Mouse (Mus musculus) liver, embryonic 14.5 days (tissue): ENCODE results near the gene Btg2. TPM values are rescaled to one million over a fixed set of nuclear protein-coding genes. Genes with fewer than 3 reads are reported as not detected.

Experiments
- ATAC-seq: fragments of 200-750 bp; cut with Nextera tagmentation; 2 replicates; pipeline ENCODE4 v1.8.0; 2017; ENCODE audit warnings: moderate number of reproducible peaks, mild to moderate bottlenecking, moderate library complexity; ENCODE audit not compliant: insufficient read depth
- DNase-seq, 3 experiments: peaks; one replicate each; pipeline ENCODE4 v3.0.0-alpha.2; 2012 to 2013; ENCODE audit warnings: low read depth in 3 of 3, low spot score in 3 of 3
- H3K27ac ChIP-seq: fragments of 300-500 bp; sonication (generic); 2 replicates; pipeline ENCODE4 v1.5.1; 2014; ENCODE audit warnings: moderate library complexity, mild to moderate bottlenecking, control low read depth, inconsistent platforms
- H3K27me3 ChIP-seq: fragments of 300-500 bp; sonication (generic); 2 replicates; pipeline ENCODE4 v1.6.1; 2014; ENCODE audit warnings: mild to moderate bottlenecking, low read length, moderate library complexity; ENCODE audit not compliant: control insufficient read depth, insufficient read depth
- H3K36me3 ChIP-seq: fragments of 300-500 bp; sonication (generic); replicated peaks from 2 replicates; pipeline ENCODE4 v1.6.1; 2014; ENCODE audit warnings: low read depth; ENCODE audit not compliant: control insufficient read depth, insufficient read depth
- H3K4me1 ChIP-seq, 2 experiments: fragments of 200-500 bp in 1 of 2; fragments of 300-500 bp in 1 of 2; sonication (generic) in 1 of 2; replicated peaks; 2 replicates each; pipeline ENCODE4 v1.6.1; 2012 to 2014; ENCODE audit warnings: antibody characterized with exemption in 1 of 2, inconsistent platforms in 1 of 2, low read length in 1 of 2; ENCODE audit not compliant: control insufficient read depth in 2 of 2, insufficient read depth in 2 of 2
- H3K4me2 ChIP-seq: fragments of 300-500 bp; sonication (generic); 2 replicates; pipeline ENCODE4 v1.6.1; 2014; ENCODE audit warnings: low read depth, mild to moderate bottlenecking, control low read depth, moderate library complexity
- H3K4me3 ChIP-seq, 2 experiments: fragments of 200-500 bp in 1 of 2; fragments of 300-500 bp in 1 of 2; sonication (generic) in 1 of 2; 2 replicates each; pipeline ENCODE4 v1.5.1; 2012 to 2014; ENCODE audit warnings: low read depth in 2 of 2, low read length in 2 of 2, mild to moderate bottlenecking in 2 of 2, control low read depth in 1 of 2, inconsistent platforms in 1 of 2, moderate library complexity in 1 of 2; ENCODE audit not compliant: insufficient read depth in 1 of 2
- H3K9ac ChIP-seq: fragments of 300-500 bp; sonication (generic); replicated peaks from 2 replicates; pipeline ENCODE4 v1.6.1; 2014; ENCODE audit warnings: mild to moderate bottlenecking, control low read depth, moderate library complexity
- H3K9me3 ChIP-seq: fragments of 300-500 bp; sonication (generic); 2 replicates; pipeline ENCODE4 v1.6.1; 2016; ENCODE audit warnings: low read length, mixed read lengths; ENCODE audit not compliant: control insufficient read depth
- CTCF ChIP-seq: IDR thresholded peaks from 2 replicates; pipeline ENCODE4 v1.5.1; 2016; ENCODE audit warnings: antibody characterized with exemption, low read depth, control low read depth
- EP300 ChIP-seq: IDR thresholded peaks from 2 replicates; pipeline ENCODE4 v1.6.1; 2016; ENCODE audit warnings: antibody characterized with exemption, low read depth
- whole genome bisulfite sequencing: fragments of 180-500 bp; shearing (Covaris S2); extraction: QIAGEN DNeasy Blood & Tissue Kit; methylation state at CpG from one replicate; pipeline ENCODE4 v1.1.7; 2014; ENCODE audit not compliant: insufficient replicate concordance; 5-methylcytosine and 5-hydroxymethylcytosine counted together
- polyA plus RNA-seq, 2 experiments: library from polyadenylated mRNA; depleted of rRNA in 1 of 2; stranded (reverse) in 1 of 2; unstranded in 1 of 2; fragments of >200 nt; fragmentation: Nextera tagmentation in 1 of 2; extraction: Ambion mirVana in 1 of 2; gene quantifications; 2 replicates each; pipeline versions ENCODE4 v1.2.1 to v1.2.3; 2012 to 2014

The Btg2 gene
- polyA plus RNA-seq, 2 experiments, result 45.3 to 78.2 TPM

- H3K36me3 ChIP-seq, result no peaks in the 10 kb centered on the region
- no peak for DNase-seq
- peaks cover 40% of the 10 kb centered on the region for H3K27me3 ChIP-seq
- ATAC-seq, result no peak
- peaks cover 56 to 71% of the 10 kb centered on the region in 2 experiments for H3K4me1 ChIP-seq
- no peak for TF ChIP-seq EP300
- no peak for TF ChIP-seq CTCF
- no peaks in the 10 kb centered on the region for H3K9me3 ChIP-seq
- peak overlapping the region; percentile 45 for H3K4me2 ChIP-seq
- no peak overlapping the region; the same call in 1 of the 2 replicates for H3K27ac ChIP-seq
- peak overlapping the region in 1 of 2 experiments; percentile 30; a peak in 1 of 4 replicates for H3K4me3 ChIP-seq
- peak overlapping the region; percentile 2 for H3K9ac ChIP-seq
- WGBS, result 5% methylated on average over 33 of the region's 33 CpGs
Observed at GRCm38 (mm10) chr1:134063086-134063772, 15.7 kb downstream of the Btg2 start.

DNA sequence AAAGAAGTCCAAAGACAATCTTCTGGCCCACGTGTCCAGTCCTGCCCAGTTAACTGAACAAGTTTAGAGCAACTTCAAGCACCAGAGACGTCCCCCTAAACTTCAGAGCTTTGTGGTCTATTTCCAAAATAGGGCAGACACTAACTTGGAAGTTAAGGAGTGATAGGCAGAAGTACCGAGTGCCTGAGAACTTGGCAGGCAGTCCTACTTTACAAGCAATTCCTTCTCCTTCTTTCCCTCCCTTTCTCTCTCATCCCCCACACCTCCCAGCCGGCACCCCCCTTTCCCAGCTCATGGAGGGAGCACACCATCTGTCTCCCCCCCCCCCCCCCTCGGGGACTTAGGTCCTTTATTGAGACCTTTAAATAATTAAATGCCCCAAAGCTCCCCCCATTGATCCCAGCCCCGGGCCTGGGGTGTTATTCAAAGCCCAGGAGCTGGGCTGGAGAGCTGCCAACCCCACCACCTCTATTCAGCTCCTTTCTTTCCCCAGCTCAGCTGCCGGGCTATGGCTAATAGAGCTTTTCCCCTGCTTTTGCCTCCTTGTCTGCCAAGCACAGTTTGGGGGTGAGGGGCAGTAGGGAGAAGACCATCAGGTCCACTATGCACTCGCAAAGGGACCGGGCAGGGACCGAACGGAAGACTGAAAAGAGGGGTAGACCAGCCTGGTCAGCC, 16.4 kb downstream of the Btg2 start:
- no peaks in the 10 kb centered on the region for H3K36me3 ChIP-seq
- no peaks in the 10 kb centered on the region for H3K9me3 ChIP-seq
- no peak for TF ChIP-seq CTCF
- no peak for TF ChIP-seq EP300
- no peak overlapping the region; the same call in 1 of the 2 replicates for H3K9ac ChIP-seq
- 24% methylated on average over 11 of the region's 11 CpGs for WGBS
- peak overlapping the region in 1 of 2 experiments; percentile 20; a peak in 1 of 4 replicates for H3K4me3 ChIP-seq
- DNase-seq (no peak), ATAC-seq (no peak)
- no peak overlapping the region for H3K27ac ChIP-seq
- H3K27me3 ChIP-seq, result peaks cover 40% of the 10 kb centered on the region
- peak overlapping the region; percentile 45 for H3K4me2 ChIP-seq
- peaks cover 56 to 74% of the 10 kb centered on the region in 2 experiments for H3K4me1 ChIP-seq

GRCm38 (mm10) chr1:134061915-134062314, 17.0 kb downstream of the Btg2 start:
- no peak for DNase-seq
- 57% methylated on average over 3 of the region's 3 CpGs for WGBS
- Histone ChIP-seq H3K4me2 (peak overlapping the region; percentile 97), H3K4me1 (peaks cover 56 to 73% of the 10 kb centered on the region in 2 experiments), H3K27ac (no peak overlapping the region), H3K9me3 (no peaks in the 10 kb centered on the region), H3K9ac (no peak overlapping the region), H3K36me3 (no peaks in the 10 kb centered on the region), H3K4me3 (no peak overlapping the region), H3K27me3 (peaks cover 37% of the 10 kb centered on the region)
- ATAC-seq, result no peak
- TF ChIP-seq EP300 (no peak), CTCF (no peak)

- peak overlapping the region; percentile 46 to 60 for H3K4me3 ChIP-seq
- ATAC-seq (peak; percentile 95), DNase-seq (peak; percentile 91 to 93 (median 93))
- H3K9me3 ChIP-seq, result no peaks in the 10 kb centered on the region
- H3K27ac ChIP-seq, result peak overlapping the region; percentile 94
- 7% methylated on average over 31 of the region's 31 CpGs for WGBS
- TF ChIP-seq CTCF, result peak; percentile 52
- peak; percentile 63 for TF ChIP-seq EP300
- H3K36me3 ChIP-seq, result no peaks in the 10 kb centered on the region
- H3K9ac ChIP-seq, result peak overlapping the region; percentile 78
- H3K4me1 ChIP-seq, result peaks cover 58 to 74% of the 10 kb centered on the region in 2 experiments
- peak overlapping the region; percentile 97 for H3K4me2 ChIP-seq
- peaks cover 37% of the 10 kb centered on the region for H3K27me3 ChIP-seq
Observed at GRCm38 (mm10) chr1:134060849-134061569, 17.9 kb downstream of the Btg2 start.
